Mouse (Mus musculus): ENCODE results near the gene Ptges3l. TPM values are rescaled to one million over a fixed set of nuclear protein-coding genes. Genes with fewer than 3 reads are reported as not detected.
"Not testable (repeated sequence)": the region's sequence is repeated elsewhere in the genome, so short reads cannot be mapped to it uniquely, and the experiment has no call there.

Gene Ptges3l
- 1.8 TPM in 2 replicates for polyA plus RNA-seq (2015; fragmentation: Nextera tagmentation; extraction: Ambion mirVana)

- peak; percentile 98 for DNase-seq (ENCODE audit: low spot score)
Observed at GRCm38 (mm10) chr11:101424925-101425813, at the start of gene Ptges3l, which contains the start of gene Rundc1. Ptges3l (minus strand) TSS chr11:101425333. Rundc1 (plus strand) TSS chr11:101425085.

GRCm38 (mm10) chr11:101474298-101474697 lies 49.2 kb upstream of the Ptges3l start:
- no peak for DNase-seq (ENCODE audit: low spot score)

DNA sequence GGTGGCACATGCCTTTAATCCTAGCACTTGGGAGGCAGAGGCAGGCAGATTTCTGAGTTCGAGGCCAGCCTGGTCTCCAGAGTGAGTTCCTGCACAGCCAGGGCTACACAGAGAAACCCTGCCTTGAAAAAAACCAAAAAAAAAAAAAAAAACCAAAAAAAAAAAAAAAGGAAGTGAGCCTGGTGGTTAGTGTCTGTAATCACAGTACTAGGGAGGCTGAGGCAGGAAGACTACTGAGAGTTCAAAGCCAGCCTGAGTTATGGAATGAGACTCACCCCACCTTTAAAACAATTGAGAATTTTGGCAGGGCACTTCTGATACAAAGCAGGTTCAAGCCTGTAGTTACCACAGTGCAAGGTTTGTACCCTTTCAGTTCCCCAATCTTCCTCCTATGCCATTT lies 48.6 kb upstream of the Ptges3l start:
- DNase-seq (ENCODE audit: low spot score), result not testable (repeated sequence)

DNA sequence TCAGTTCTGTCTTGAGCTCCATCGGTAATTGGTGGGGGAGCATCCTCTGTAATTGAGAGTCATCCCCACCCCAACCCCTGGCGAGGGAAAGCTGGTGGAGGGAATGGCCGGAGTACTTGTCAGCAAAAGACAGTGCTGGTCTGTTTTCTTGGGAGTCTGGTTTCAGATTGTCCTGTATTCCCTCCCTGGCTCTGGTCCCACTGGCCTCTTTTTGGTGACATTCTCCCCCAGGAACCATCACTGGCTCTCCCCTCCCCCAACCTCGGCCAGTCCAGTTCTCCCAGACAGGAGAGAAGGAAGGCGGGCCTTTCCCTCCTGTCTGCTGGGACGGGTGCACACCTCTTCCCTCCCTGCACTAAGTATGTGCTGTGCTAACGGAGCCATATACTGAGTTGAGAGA lies 47.2 kb upstream of the Ptges3l start:
- DNase-seq (ENCODE audit: low spot score), result no peak

DNA sequence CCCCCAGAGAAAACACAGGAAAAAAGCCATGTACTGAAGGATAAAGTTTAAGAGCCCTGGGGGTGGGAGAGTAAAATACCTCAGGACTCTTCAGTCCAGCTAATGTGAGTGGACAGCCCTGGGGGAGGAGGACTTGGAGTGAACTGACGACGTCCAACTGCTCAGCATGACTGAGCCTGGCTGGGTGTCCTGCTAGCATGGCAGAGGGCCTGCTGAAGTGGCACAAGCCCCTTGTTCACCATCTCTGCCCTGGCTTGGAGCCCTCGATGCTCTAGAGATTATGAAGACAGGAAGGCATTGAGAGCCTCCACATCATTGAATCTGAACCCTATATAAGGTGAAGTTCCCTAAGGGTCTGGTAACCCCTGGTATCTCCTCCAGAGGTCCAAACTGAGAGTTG lies 46.8 kb upstream of the Ptges3l start:
- DNase-seq (ENCODE audit: low spot score), result no peak

GRCm38 (mm10) chr11:101470206-101470605 lies 45.1 kb upstream of the Ptges3l start:
- no peak for DNase-seq (ENCODE audit: low spot score)

GRCm38 (mm10) chr11:101469155-101469554 lies 44.0 kb upstream of the Ptges3l start:
- DNase-seq (ENCODE audit: low spot score), result no peak

GRCm38 (mm10) chr11:101468731-101469130 lies 43.6 kb upstream of the Ptges3l start:
- DNase-seq (ENCODE audit: low spot score), result peak; percentile 15

GRCm38 (mm10) chr11:101468263-101468688 lies 43.1 kb upstream of the Ptges3l start:
- DNase-seq (ENCODE audit: low spot score), result no peak

DNA sequence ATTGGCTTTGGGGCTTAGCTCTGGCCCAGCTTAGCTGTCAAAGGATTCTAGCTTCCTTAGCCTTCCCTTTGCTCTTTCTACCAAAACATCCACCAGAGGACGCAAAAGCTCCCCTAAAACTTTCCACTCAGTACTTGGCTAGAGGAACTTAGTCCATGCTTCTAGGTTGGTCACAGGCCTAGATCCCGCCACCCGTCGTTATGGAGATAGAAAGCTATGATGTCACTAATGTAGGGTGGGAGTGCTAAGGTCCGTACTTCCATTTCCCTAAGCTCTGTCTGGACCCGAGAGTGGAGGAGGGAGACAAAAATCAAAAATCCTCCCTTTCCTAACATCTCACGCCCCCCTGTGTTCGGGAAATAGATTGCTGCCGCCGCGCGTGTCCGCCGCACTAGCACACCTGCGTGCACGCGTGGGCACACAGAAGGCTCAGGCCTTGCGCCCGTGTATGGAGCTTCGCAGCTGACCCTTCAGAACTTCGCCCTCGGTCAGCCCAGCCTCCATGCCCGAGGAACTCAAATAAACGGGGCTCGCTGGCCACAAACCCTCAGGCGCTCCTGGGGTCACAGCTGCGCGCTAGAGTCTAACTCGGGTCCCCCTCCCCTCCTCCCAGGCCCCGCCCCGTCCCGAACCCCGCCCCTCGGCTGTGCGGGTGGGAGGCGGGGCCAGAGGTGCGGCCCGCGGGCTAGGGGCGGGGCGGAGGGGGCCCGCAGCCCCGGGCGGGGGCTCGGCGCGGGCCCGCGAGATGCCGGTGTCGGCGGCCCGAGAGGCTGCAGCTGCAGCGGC lies 42.5 kb upstream of the Ptges3l start:
- peak; percentile 90 for DNase-seq (ENCODE audit: low spot score)

GRCm38 (mm10) chr11:101466552-101466950 lies 41.4 kb upstream of the Ptges3l start:
- not testable (repeated sequence) for DNase-seq (ENCODE audit: low spot score)

DNA sequence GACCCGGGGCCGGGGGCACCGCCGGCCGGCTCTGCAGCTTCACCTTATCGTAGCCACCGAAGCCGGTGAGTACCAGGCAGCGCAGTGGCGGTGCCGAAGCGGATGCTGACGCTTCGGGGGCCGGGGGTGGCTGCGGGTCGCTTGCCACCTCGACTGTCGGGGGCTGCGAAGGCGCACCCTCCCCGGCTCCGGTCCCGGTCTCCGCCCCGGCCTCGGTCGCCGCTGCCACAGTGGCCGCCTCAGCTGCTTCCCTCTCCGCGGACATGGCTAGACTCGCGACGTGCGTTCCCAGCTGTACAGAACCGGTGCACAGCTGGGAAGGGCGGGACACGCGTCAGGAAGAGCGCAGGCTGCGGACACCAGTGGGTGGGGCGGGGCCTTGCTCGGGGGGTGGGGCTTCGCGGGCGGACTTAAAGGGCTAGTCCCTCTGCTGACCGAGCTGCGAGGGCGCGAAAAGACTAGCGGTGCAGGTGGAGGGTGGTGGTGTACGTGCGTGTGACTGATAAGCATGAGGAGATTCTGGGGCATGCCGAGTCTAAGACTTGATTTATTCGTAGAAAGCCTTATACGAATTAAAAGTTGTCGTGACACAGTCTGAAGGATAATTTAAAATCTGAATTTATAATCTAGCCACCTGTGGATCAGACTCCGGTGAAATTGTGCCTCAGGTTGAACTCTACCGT lies 40.9 kb upstream of the Ptges3l start, which contains the start of gene Vat1:
Vat1 (minus strand) TSS at position 362 of the 683 bp plus-strand sequence.
- peak; percentile 69 for DNase-seq (ENCODE audit: low spot score)

DNA sequence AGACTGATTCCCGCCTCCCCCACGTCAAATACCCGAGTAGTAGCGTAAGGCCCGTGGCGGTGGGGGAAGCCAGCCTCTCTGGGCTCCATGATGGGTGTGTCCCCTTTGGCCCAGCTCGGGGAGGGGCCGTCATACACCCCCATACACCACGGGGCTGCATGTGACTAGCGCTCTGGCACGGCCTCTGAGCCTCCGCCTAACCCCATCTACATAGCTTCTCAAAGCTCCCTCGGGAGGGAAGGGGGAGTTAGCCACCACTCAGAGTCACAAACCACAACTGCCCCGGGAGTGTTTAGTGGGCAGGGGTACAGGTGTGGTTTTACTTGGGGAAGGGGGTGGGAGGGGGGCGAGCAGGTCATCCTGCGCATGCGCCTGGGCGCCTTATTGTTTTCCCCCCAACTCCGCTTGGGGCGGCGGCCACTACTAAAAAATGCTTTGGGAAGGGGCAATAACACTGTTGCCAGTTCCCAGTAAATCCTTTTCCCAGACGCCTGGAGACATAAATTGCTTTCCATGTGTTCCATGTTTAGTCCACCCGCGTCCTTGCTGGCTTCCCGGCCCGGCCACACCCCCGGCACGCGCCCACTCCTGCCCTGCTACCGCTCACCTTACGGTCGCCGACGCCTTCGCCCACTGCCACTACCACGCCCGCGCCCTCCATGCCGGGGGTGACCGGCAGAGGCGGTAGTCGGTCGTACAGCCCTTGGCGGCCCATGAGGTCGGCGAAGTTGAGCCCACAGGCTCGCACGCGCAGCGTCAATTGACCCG lies 40.2 kb upstream of the Ptges3l start:
- DNase-seq (ENCODE audit: low spot score), result peak; percentile 59

DNA sequence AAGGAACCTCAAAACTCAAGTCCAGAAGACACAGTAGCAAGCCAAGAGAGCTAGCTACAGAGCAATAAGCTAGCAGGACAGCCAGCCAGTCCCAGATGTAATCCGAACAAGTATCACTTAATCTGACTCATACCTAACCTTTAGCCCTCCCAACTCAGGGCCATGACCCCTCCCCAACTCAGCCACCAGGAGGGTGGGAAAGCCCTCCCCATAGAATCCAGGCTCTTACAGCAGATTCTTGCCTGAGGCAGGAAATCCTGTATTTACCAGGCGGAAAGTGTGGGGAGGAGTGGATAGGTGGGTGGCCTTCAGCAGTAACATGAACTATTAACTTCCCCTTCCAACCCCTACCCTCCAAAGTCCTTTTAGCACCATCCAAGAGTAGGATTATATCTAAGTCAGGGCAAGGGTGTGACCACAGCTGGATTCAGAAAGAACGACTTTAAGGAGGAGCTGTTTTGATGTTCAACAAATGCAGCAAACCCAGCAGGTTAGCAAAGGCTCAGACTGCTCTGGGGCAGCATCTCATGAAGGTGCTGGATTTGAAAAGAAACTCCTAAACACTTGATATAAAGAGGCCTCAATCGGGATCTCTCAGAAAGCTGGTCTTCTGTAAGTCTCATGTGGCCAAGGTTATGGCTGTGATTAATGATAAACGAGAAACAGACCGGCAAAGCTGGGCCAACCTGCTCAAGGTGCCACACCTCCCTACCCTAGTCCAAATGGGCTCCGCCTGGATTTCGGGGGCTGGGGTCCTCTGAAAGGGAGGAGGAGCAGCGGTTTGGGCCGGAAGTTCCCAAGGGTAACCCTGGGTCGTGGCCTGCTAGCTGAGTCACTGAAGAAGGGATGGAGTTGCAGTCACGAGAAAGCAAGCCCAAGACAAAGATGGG lies 39.3 kb upstream of the Ptges3l start, which contains the start of gene Rnd2:
Rnd2 (plus strand) TSS at position 789 of the 890 bp plus-strand sequence.
- DNase-seq (ENCODE audit: low spot score), result peak; percentile 38

DNA sequence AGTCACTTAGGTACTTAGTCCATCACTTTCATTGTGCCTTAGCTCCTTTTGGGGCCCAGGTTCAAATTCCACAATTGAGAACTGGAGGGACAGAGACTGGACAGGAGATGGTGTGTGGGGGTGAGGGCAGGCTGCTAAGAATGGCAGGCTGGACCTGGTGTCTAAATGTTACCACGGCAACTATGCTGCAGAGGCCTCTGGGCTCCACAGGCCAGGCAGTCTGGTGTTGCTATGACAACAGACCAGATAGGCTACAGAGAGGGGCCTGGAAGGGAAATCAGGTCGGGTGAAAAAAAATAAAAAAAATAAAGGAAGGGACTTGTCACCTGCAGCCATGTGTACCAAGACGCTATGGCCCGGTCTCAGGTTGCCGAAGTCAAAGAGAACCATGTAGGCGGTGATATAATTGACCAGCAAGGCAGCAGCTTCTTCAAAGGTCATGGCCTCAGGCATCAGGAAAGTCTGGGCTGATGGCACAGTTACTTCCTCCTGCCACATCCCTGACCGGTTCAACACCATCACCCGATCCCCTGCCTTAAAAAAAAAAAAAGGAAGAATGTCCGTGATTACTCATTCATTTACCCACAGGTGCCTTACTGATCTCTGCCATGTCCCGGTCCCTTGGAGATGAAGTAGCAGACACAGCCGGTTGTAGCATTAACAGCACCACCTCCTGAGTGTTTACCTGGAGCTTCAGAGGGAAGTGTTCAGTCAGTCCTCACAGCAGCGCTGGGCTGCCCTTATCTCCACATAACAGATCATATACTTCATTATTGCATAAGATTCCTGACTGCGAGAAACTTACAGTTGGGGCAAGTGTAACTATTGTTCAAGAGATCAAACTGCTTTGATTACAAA lies 37.7 kb upstream of the Ptges3l start:
- no peak for DNase-seq (ENCODE audit: low spot score)

DNA sequence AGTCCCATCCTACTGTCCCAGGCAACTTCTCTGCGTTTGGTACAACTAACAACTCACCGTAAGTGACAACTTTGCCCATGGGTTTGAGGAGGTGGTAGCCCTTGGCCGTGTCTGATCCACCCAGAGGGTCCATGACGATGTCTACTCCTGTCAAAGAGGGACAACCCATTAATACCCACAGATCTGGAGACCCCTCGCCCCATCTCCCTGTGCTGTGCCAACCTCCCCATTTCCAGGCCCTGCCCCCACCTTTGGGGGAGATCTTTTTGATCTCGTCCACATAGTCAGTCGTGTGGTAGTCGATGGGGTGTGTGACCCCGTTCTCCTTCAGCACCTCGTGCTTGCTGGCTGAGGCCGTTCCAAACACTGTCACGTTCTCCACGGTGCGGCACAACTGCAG lies 37.0 kb upstream of the Ptges3l start:
- no peak for DNase-seq (ENCODE audit: low spot score)

GRCm38 (mm10) chr11:101460321-101460720 lies 35.2 kb upstream of the Ptges3l start:
- DNase-seq (ENCODE audit: low spot score), result no peak

- DNase-seq (ENCODE audit: low spot score), result no peak
Observed at GRCm38 (mm10) chr11:101459716-101460115, 34.6 kb upstream of the Ptges3l start.
